Mouse (Mus musculus) T-helper 17 cell (primary cell): Measurements from ENCODE around the gene Polr2a.

Experiments
- in situ Hi-C, 2 experiments: fragments of 300-600 bp; cut with MboI, MseI; formaldehyde crosslinking; loops; 1 replicate in 1 of 2; 2 replicates in 1 of 2; pipeline ENCODE4 v1.15.1; 2025; ENCODE audit warnings: high pct_unique_total_duplicates in 2 of 2

Polr2a gene

DNA sequence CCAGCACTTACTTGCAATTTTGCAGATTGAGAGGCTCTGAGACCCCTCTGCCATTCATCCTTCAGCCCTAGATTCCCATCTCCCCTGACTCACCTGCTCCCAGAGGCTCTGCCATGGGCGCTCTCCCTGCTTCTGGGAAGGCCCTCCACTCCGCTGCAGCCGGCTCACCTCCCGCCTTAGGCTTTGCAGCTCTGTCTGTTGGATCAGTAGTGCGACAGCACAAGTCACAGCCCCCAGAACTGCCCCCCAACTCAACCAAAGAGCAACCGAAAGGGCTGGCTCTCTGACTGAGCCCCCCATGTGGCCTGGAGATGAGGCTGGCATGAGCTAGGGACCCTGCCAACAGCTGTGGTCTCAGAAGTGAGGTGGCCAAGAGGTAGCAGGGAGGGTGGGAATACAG lies 73.5 kb downstream of the Polr2a start:
- in situ Hi-C loops: loop anchor here in 1 of 2 experiments (5.0 kb wide), 1 partner anchor 192 kb away; the partner anchor contains the start of gene Tmem95

DNA sequence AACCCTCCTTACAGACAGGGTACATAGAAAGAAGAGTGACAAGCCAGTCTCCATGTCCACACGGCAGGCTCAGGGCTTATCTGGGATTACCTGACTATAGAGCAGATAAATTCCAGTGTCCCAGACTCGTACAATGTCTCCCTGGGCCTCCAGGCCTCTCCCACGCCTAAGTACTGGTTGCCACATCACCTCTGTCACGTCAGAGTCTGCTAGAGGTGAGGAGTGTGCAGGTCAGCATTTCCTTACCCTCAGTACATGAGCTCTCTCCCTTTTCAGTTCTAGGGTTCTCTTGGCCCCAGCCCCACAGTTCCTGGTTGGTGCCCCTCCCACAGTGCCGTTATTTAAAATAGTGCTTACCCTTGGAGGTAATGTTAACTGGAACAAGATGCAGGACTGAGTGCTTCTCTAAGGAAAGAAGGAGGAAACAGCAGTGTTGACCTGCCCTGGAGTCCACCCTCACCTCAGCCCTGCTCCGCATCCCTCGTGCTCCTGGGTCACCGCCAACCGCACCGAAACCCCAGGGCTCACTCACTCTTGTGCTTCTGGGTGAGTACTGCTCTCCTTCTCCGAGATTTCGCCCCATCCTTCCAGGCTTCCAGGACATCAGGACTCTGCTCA lies 74.2 kb downstream of the Polr2a start:
- in situ Hi-C loops: no loop called here
